Mouse (Mus musculus) bone marrow, adult 2 months (tissue): ENCODE results near the gene Fgr.

ENCODE experiments used
- CTCF ChIP-seq: fragments of 200-500 bp; IDR thresholded peaks from 2 replicates; pipeline ENCODE4 v1.5.1; 2011; ENCODE audit warnings: low read length, control low read depth; ENCODE audit not compliant: control insufficient read depth, insufficient read depth
- POLR2A ChIP-seq: fragments of 200-500 bp; IDR thresholded peaks from 2 replicates; pipeline ENCODE4 v1.6.1; 2011; ENCODE audit warnings: low read depth, mild to moderate bottlenecking, control low read depth, low read length, borderline replicate concordance; ENCODE audit not compliant: control insufficient read depth

DNA sequence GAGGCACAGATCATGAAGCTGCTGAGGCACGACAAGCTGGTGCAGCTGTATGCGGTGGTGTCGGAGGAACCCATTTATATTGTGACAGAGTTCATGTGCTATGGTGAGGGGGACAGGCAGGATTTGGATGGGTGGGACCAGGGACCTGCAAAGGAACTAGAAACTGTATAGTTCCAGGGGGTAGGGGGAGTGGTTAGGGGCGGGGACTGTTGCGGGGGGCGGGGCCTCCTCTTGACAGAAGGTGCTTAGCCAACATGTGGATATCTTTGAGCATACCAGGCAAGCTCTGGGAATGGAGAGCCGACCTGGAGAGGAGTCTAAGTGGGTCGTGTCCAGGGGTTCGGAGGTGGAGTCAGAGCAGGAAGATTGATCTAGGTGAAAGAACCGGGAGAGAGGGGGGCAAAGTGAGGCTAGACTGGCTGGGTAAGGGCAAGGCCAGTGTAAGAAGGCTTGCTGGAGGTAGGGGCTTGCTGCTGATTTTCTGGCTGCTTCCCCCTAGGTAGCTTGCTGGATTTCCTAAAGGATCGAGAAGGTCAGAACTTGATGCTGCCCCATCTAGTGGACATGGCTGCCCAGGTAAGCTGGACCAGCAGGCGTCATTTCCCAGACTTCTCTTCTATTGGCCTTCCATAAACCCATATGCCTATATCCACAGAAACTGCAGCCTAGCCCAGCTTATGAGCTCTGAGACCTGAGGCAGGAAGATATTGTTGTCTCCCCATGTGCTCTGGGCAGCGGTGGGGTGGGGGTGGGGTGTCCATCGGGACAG lies 23.8 kb downstream of the Fgr start:
- TF ChIP-seq POLR2A (no peak), CTCF (no peak)
